Mouse (Mus musculus) CD8-positive naive resting alpha-beta T cell, adult 57 days (primary cell): ENCODE results near the gene Sobp. TPM values are rescaled to one million over a fixed set of nuclear protein-coding genes. Genes with fewer than 3 reads are reported as not detected.

ENCODE experiments used
- total RNA-seq: library from RNA; stranded (reverse); gene quantifications from one replicate; pipeline ENCODE4 v1.2.4, GENCODE M21; 2023

Sobp gene
- not detected for total RNA-seq

GRCm38 (mm10) chr10:43174326-43175155 lies at the start of gene Sobp, which contains the start of gene 9030612E09Rik:
Gene Sobp (minus strand): TSS chr10:43174530.
Gene 9030612E09Rik (plus strand): TSS chr10:43174704.

GRCm38 (mm10) chr10:43220910-43221625 lies 46.7 kb upstream of the Sobp start, which contains the start of gene Pdss2:
Gene Pdss2 (plus strand): TSS chr10:43221486.

Other genes with a start within 250 kb of the Sobp start
- not detected for gene 9030612E09Rik, start 174 bp upstream of the Sobp start, total RNA-seq
- gene Pdss2, start 47.0 kb upstream of the Sobp start, total RNA-seq: 15.4 TPM